Mouse (Mus musculus) embryonic facial prominence, embryonic 14.5 days (tissue): ENCODE results near the gene Zcchc14. TPM values are rescaled to one million over a fixed set of nuclear protein-coding genes. Genes with fewer than 3 reads are reported as not detected.

ENCODE experiments used
- ATAC-seq: fragments of 200-750 bp; cut with Nextera tagmentation; 2 replicates; pipeline ENCODE4 v1.8.0; 2017; ENCODE audit warnings: low read depth, moderate number of reproducible peaks, moderate TSS enrichment
- DNase-seq: peaks from one replicate; pipeline ENCODE4 v3.0.0-alpha.2; 2015; ENCODE audit warnings: low spot score
- H3K27ac ChIP-seq: fragments of 300-500 bp; sonication (generic); replicated peaks from 2 replicates; pipeline ENCODE4 v1.5.1; 2014; ENCODE audit warnings: low read depth, mild to moderate bottlenecking, low read length, moderate library complexity
- H3K27me3 ChIP-seq: fragments of 300-500 bp; sonication (generic); replicated peaks from 2 replicates; pipeline ENCODE4 v1.6.1; 2014; ENCODE audit warnings: low read length; ENCODE audit not compliant: control insufficient read depth, insufficient read depth
- H3K36me3 ChIP-seq: fragments of 300-500 bp; sonication (generic); 2 replicates; pipeline ENCODE4 v1.6.1; 2014; ENCODE audit warnings: low read length, mixed read lengths; ENCODE audit not compliant: control insufficient read depth, insufficient read depth
- H3K4me1 ChIP-seq: fragments of 300-500 bp; sonication (generic); 2 replicates; pipeline ENCODE4 v1.6.1; 2014; ENCODE audit warnings: antibody characterized with exemption, low read length; ENCODE audit not compliant: control insufficient read depth, insufficient read depth
- H3K4me2 ChIP-seq: fragments of 300-500 bp; sonication (generic); 2 replicates; pipeline ENCODE4 v1.6.1; 2014; ENCODE audit warnings: low read depth, mild to moderate bottlenecking, low read length, moderate library complexity, mixed read lengths
- H3K4me3 ChIP-seq: fragments of 300-500 bp; sonication (generic); 2 replicates; pipeline ENCODE4 v1.5.1; 2014; ENCODE audit warnings: low read depth, mild to moderate bottlenecking, low read length
- H3K9ac ChIP-seq: fragments of 300-500 bp; sonication (generic); 2 replicates; pipeline ENCODE4 v1.6.1; 2014; ENCODE audit warnings: low read depth, mild to moderate bottlenecking, low read length, moderate library complexity, mixed read lengths
- H3K9me3 ChIP-seq: fragments of 300-500 bp; sonication (generic); 2 replicates; pipeline ENCODE4 v1.6.1; 2016; ENCODE audit warnings: low read length; ENCODE audit not compliant: control insufficient read depth
- WGBS: fragments of 180-500 bp; shearing (Covaris S2); extraction: QIAGEN DNeasy Blood & Tissue Kit; methylation state at CpG from one replicate; pipeline ENCODE4 v1.1.7; 2014; 5-methylcytosine and 5-hydroxymethylcytosine counted together
- polyA plus RNA-seq: library from polyadenylated mRNA; unstranded; fragments of >200 nt; fragmentation: Nextera tagmentation; extraction: Ambion mirVana; gene quantifications from 2 replicates; pipeline ENCODE4 v1.2.1, GENCODE M21; 2014

The Zcchc14 gene
- polyA plus RNA-seq, result 21.3 and 23.0 TPM in 2 replicates

- no peaks in the 10 kb centered on the region for H3K9me3 ChIP-seq
- WGBS, result 1% methylated on average over 34 of the region's 67 CpGs
- peak within 1 kb of the TSS; percentile 98 for H3K4me2 ChIP-seq
- peak within 1 kb of the TSS; percentile 93 for H3K9ac ChIP-seq
- H3K36me3 ChIP-seq, result 0 out of 2 replicates have a peak, but pooled peaks cover 9% of the 10 kb centered on the region
- peak within 1 kb of the TSS; percentile 95 for H3K27ac ChIP-seq
- ATAC-seq (peak; percentile 99), DNase-seq (peak; percentile 100)
- H3K27me3 ChIP-seq, result no peaks in the 10 kb centered on the region
- peaks cover 37% of the 10 kb centered on the region for H3K4me1 ChIP-seq
- H3K4me3 ChIP-seq, result peak within 1 kb of the TSS; percentile 81
Measured at GRCm38 (mm10) chr8:121652774-121653323, at the start of gene Zcchc14. Gene Zcchc14 (minus strand): TSS chr8:121652901.

- H3K4me3 ChIP-seq, result no peak overlapping the region
- H3K36me3 ChIP-seq, result no peaks in the 10 kb centered on the region
- DNase-seq (no peak), ATAC-seq (no peak)
- H3K9me3 ChIP-seq, result no peaks in the 10 kb centered on the region
- no peak overlapping the region for H3K9ac ChIP-seq
- no peak overlapping the region for H3K27ac ChIP-seq
- H3K4me2 ChIP-seq, result no peak overlapping the region
- H3K27me3 ChIP-seq, result no peaks in the 10 kb centered on the region
- WGBS, result 90% methylated on average over 2 of the region's 2 CpGs
- H3K4me1 ChIP-seq, result no peaks in the 10 kb centered on the region
Measured at GRCm38 (mm10) chr8:121699936-121700335, 47.2 kb upstream of the Zcchc14 start.

DNA sequence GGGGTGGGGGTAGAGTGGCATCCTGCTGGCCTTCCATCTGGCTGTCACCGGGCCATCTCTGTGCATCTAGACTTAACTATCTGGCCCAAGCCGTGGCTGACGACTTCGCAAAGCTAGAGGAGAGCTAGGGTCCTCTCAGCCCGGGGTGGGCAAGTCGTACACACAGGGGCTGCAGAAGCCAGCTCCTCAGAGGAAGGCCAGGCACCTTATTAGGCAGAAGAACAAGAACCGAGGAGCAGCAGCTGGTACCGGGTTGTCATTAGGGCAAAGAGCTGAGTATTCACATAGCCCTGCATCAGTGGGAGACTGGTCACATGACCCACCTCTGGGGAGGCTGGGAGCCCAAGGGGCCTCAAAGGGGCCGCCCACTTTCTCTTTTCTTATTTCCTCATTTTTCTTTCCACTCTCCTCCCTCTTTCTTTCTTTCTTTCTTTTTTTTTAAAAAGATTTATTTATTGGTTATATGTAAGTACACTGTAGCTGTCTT is 46.0 kb upstream of the Zcchc14 start:
- Histone ChIP-seq H3K4me1 (no peaks in the 10 kb centered on the region), H3K36me3 (no peaks in the 10 kb centered on the region), H3K27ac (no peak overlapping the region), H3K4me2 (peak overlapping the region; percentile 41), H3K27me3 (no peaks in the 10 kb centered on the region), H3K9me3 (no peaks in the 10 kb centered on the region), H3K4me3 (0 out of 2 replicates have a peak overlapping the region, but pooled peaks have one; percentile 4), H3K9ac (peak overlapping the region; percentile 12; the same call in 1 of the 2 replicates)
- peak; percentile 45; the same call in 1 of the 2 replicates for ATAC-seq
- peak; percentile 23 for DNase-seq
- WGBS, result 14% methylated on average over 5 of the region's 9 CpGs

DNA sequence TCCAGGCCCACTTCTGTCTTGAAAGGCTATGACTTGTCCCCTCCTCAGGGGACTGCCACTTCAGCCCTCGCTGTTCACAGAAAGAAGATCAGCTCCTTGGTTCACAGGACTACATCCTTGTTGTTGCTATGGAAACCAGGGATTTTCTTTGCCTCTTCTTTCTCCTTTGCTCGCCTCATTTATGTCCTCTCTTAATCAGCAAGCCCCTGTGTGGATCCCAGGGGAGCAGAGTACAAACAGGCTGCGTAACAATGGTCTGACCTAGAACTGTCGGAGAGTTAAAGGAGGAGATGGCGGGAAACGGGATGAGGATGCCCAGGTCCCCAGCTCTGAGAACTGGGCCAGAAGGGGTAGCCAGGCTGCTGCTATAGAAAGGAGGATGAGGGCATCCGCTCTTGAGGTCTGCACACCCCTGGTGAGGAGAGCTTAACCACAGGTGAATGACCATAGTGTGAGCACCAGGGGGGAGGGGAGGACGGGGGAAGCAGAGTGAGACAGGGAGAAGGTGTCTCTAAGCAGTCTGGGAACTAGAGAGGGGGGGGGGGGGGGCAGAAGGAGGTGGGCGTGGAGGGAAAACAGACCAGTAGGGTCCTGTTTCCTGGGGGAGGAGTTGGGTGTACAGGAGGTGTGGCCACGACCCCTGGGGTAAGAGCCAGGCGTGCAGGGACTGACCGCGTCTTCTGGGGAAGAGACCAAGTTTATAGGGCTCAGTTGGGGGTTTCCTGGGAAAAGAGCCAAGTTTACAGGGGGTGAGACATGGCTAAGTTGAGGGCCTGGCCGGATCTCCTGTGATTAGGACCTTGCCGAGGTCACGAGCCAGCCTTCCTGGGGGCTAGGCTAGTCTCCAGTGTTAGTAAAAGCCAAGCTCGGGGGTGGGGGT is 45.3 kb upstream of the Zcchc14 start:
- H3K27me3 ChIP-seq, result no peaks in the 10 kb centered on the region
- H3K4me2 ChIP-seq, result peak overlapping the region; percentile 41
- H3K36me3 ChIP-seq, result no peaks in the 10 kb centered on the region
- 0 out of 2 replicates have a peak overlapping the region, but pooled peaks have one; percentile 4 for H3K4me3 ChIP-seq
- H3K9ac ChIP-seq, result peak overlapping the region; percentile 12; the same call in 1 of the 2 replicates
- peak; percentile 15; the same call in 1 of the 2 replicates for ATAC-seq
- 1% methylated on average over 13 of the region's 17 CpGs for WGBS
- H3K27ac ChIP-seq, result no peak overlapping the region
- H3K4me1 ChIP-seq, result no peaks in the 10 kb centered on the region
- H3K9me3 ChIP-seq, result no peaks in the 10 kb centered on the region
- peak; percentile 27 for DNase-seq

DNA sequence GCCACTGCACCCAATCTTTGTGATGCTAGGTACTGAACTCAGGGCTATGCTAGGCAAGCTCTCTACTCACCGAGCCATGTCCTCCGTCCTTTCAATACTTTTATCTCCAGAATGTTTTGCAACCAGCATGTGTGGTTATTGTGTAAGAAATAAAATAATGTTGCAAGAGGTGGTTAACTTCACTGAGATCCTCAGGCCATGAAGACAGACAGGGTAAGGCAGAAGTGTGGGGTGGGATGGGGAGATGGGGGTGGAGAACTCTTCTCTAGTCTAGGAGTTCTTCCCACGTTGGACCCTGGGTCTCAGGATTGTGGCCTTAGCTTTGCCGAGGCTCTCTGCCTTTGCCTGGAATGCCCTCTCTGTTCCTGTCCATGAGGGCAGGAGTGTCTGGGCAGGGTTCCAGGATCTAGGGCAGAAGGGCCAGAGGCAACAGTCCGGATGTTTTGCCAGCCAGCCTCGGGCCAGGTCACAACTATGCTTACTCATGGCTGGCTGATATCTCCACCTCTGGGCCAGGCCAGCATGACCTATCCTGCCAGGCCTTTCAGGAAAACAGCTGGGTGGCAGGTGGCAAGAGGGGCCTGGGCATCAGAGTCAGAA is 43.0 kb upstream of the Zcchc14 start:
- H3K4me2 ChIP-seq, result no peak overlapping the region
- H3K27me3 ChIP-seq, result no peaks in the 10 kb centered on the region
- 85% methylated on average over 6 of the region's 6 CpGs for WGBS
- no peak overlapping the region for H3K4me3 ChIP-seq
- no peaks in the 10 kb centered on the region for H3K36me3 ChIP-seq
- no peak overlapping the region for H3K9ac ChIP-seq
- DNase-seq (no peak), ATAC-seq (no peak)
- H3K4me1 ChIP-seq, result no peaks in the 10 kb centered on the region
- H3K9me3 ChIP-seq, result no peaks in the 10 kb centered on the region
- no peak overlapping the region for H3K27ac ChIP-seq

GRCm38 (mm10) chr8:121694453-121694852 is 41.8 kb upstream of the Zcchc14 start:
- Histone ChIP-seq H3K27me3 (no peaks in the 10 kb centered on the region), H3K9ac (no peak overlapping the region), H3K4me2 (no peak overlapping the region), H3K4me1 (no peaks in the 10 kb centered on the region), H3K27ac (no peak overlapping the region), H3K9me3 (no peaks in the 10 kb centered on the region), H3K4me3 (no peak overlapping the region), H3K36me3 (no peaks in the 10 kb centered on the region)
- DNase-seq (no peak), ATAC-seq (no peak)
- WGBS, result 52% methylated on average over 4 of the region's 4 CpGs

DNA sequence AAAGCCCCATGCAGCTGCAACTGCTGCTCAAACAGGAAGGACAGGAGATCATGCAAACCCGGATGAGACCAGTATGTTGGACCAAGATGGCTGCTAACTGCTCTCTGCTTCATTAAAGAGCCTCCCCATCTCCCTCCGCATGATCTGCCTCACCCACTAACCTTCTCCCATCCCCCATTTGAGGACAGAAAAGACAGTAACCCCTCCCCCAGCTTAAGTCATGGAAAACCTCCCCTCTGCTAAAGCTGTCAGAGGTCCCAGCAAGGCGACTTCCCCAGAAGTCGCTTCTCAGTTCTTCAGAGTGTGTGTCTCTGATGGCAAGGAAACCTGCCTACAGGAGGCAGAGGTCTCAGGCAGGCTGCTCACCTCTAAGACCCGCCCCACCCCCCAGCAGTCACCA is 35.8 kb upstream of the Zcchc14 start:
- H3K4me3 ChIP-seq, result no peak overlapping the region
- H3K9ac ChIP-seq, result no peak overlapping the region
- WGBS, result 47% methylated on average over 5 of the region's 5 CpGs
- ATAC-seq, result no peak
- no peaks in the 10 kb centered on the region for H3K4me1 ChIP-seq
- H3K36me3 ChIP-seq, result no peaks in the 10 kb centered on the region
- no peaks in the 10 kb centered on the region for H3K27me3 ChIP-seq
- DNase-seq, result no peak
- no peak overlapping the region for H3K4me2 ChIP-seq
- H3K9me3 ChIP-seq, result no peaks in the 10 kb centered on the region
- H3K27ac ChIP-seq, result no peak overlapping the region

DNA sequence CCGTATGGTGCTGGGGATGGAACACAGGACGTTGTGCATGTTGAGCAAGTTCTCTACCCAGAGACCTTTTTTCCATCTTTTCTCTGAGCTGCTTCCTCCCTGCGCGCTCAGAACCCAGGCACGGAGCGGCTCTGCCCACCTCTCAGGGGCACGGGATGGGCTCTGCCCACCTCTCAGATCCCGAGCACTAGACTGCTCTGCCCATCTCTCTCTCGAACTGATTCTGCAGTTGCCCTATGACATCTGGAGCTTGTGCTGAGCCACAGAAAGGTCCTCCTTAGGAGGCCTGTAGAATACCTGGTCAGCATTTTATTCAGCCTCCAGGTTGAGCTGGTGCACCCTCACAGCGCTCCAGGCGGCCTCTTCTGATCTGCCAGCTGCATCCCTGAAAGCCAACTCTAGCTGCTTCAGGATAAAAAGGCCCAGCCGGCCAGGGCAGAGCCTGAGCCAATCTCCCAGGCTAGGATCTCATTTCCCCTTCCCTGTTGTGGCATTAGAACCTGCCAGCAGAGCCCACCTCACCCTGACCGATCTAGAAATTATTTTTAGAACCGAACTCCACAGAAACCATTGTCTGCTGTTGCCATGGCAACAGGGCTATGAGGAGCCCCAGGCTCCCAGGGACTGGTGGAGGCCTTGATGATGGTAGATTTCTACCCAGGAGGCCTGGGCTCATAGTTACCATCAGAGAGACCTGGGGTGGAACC is 34.9 kb upstream of the Zcchc14 start:
- no peaks in the 10 kb centered on the region for H3K27me3 ChIP-seq
- H3K9ac ChIP-seq, result no peak overlapping the region
- no peaks in the 10 kb centered on the region for H3K9me3 ChIP-seq
- no peak overlapping the region for H3K4me2 ChIP-seq
- WGBS, result 51% methylated on average over 13 of the region's 14 CpGs
- ATAC-seq (0 out of 2 replicates have a peak, but pooled peaks have one; percentile 44), DNase-seq (peak; percentile 63)
- H3K4me3 ChIP-seq, result no peak overlapping the region
- no peaks in the 10 kb centered on the region for H3K36me3 ChIP-seq
- H3K27ac ChIP-seq, result no peak overlapping the region
- no peaks in the 10 kb centered on the region for H3K4me1 ChIP-seq
